Mouse (Mus musculus) spleen, adult 2 months (tissue): ENCODE data around the gene Rab3gap1. TPM values are rescaled to one million over a fixed set of nuclear protein-coding genes. Genes with fewer than 3 reads are reported as not detected.

ENCODE experiments used
- DNase-seq, 2 experiments: peaks; one replicate each; pipeline versions ENCODE4 v3.0.0 to v3.0.0-alpha.2; 2012 to 2021; ENCODE audit warnings: low spot score in 2 of 2, low read depth in 1 of 2
- H3K27ac ChIP-seq: fragments of 200-500 bp; 2 replicates; pipeline ENCODE4 v1.5.1; 2012; ENCODE audit warnings: low read length, inconsistent platforms; ENCODE audit not compliant: insufficient read depth
- H3K27me3 ChIP-seq: fragments of 200-500 bp; 2 replicates; pipeline ENCODE4 v1.6.1; 2012; ENCODE audit warnings: mild to moderate bottlenecking, moderate library complexity, low read length, inconsistent platforms; ENCODE audit not compliant: control insufficient read depth, insufficient read depth
- H3K36me3 ChIP-seq: fragments of 200-500 bp; 2 replicates; pipeline ENCODE4 v1.6.1; 2012; ENCODE audit warnings: mild to moderate bottlenecking, low read length, inconsistent platforms; ENCODE audit not compliant: control insufficient read depth, insufficient read depth
- H3K4me1 ChIP-seq: fragments of 200-500 bp; 2 replicates; pipeline ENCODE4 v1.6.1; 2011; ENCODE audit warnings: inconsistent platforms; ENCODE audit not compliant: control insufficient read depth, insufficient read depth, insufficient read length
- H3K4me3 ChIP-seq: fragments of 200-500 bp; 2 replicates; pipeline ENCODE4 v1.5.1; 2011; ENCODE audit warnings: mild to moderate bottlenecking, inconsistent platforms; ENCODE audit not compliant: insufficient read depth, insufficient read length; ENCODE audit errors: extremely low read depth
- CTCF ChIP-seq: fragments of 200-500 bp; IDR thresholded peaks from 2 replicates; pipeline ENCODE4 v1.5.1; 2011; ENCODE audit warnings: mild to moderate bottlenecking, inconsistent platforms; ENCODE audit not compliant: insufficient read depth, insufficient read length, insufficient replicate concordance; ENCODE audit errors: extremely low read depth
- POLR2A ChIP-seq: fragments of 200-500 bp; IDR thresholded peaks from 2 replicates; pipeline ENCODE4 v1.6.1; 2011; ENCODE audit warnings: low read depth, low read length, inconsistent platforms
- WGBS: fragments of 180-500 bp; shearing (Covaris S2); methylation state at CpG from one replicate; pipeline ENCODE4 v1.1.7; 2018; 5-methylcytosine and 5-hydroxymethylcytosine counted together
- polyA plus RNA-seq: library from polyadenylated mRNA; depleted of rRNA; stranded (reverse); fragments of >200 nt; gene quantifications from 2 replicates; pipeline ENCODE4 v1.2.3, GENCODE M21; 2012

The Rab3gap1 gene
- polyA plus RNA-seq, 1 experiment, result 17.7 TPM

- peaks cover 5% of the 10 kb centered on the region; the same call in 1 of the 2 replicates for H3K4me1 ChIP-seq
- H3K36me3 ChIP-seq, result no peaks in the 10 kb centered on the region
- no peak overlapping the region for H3K27ac ChIP-seq
- no peaks in the 10 kb centered on the region for H3K27me3 ChIP-seq
- WGBS, result 77% methylated on average over 6 of the region's 6 CpGs
- TF ChIP-seq POLR2A (no peak), CTCF (no peak)
- DNase-seq, result no peak
- H3K4me3 ChIP-seq, result no peak overlapping the region
These were observed 107.5 kb downstream of the Rab3gap1 start for GRCm38 (mm10) chr1:127976106-127976505.

- 84% methylated on average over 1 of the region's 1 CpGs for WGBS
- Histone ChIP-seq H3K4me3 (no peak overlapping the region), H3K36me3 (no peaks in the 10 kb centered on the region), H3K4me1 (peaks cover 5% of the 10 kb centered on the region; the same call in 1 of the 2 replicates), H3K27ac (no peak overlapping the region), H3K27me3 (no peaks in the 10 kb centered on the region)
- TF ChIP-seq POLR2A (no peak), CTCF (no peak)
- no peak for DNase-seq
These were observed 109.6 kb downstream of the Rab3gap1 start for GRCm38 (mm10) chr1:127978125-127978524.

- H3K27me3 ChIP-seq, result no peaks in the 10 kb centered on the region
- TF ChIP-seq POLR2A (no peak), CTCF (no peak)
- H3K4me3 ChIP-seq, result no peak overlapping the region
- H3K4me1 ChIP-seq, result peaks cover 1% of the 10 kb centered on the region; the same call in 1 of the 2 replicates
- no peak for DNase-seq
- 72% methylated on average over 2 of the region's 2 CpGs for WGBS
- H3K36me3 ChIP-seq, result no peaks in the 10 kb centered on the region
- H3K27ac ChIP-seq, result no peak overlapping the region
These were observed 112.5 kb downstream of the Rab3gap1 start for GRCm38 (mm10) chr1:127980911-127981559.

DNA sequence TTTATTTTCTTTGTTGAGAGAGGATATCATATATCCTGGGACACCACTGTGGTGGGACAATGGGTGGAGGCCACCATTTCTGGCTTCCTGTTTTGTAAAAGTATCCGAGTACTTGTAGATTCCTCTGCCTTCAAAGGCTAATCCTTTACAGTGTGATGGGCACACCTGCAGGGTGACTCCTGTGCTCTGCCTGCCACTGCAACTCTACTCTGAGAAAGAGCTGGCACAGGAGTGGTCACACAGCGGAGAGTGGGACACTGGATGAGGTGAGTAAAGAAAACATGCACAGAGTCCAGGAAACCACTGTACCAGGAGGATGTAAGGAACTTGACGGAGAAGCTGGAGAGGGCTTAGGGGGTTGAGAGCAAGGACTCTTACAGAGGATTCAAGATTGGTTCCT is 113.7 kb downstream of the Rab3gap1 start:
- no peak for TF ChIP-seq POLR2A
- no peak for TF ChIP-seq CTCF
- Histone ChIP-seq H3K4me3 (no peak overlapping the region), H3K36me3 (no peaks in the 10 kb centered on the region), H3K4me1 (no peaks in the 10 kb centered on the region), H3K27ac (no peak overlapping the region), H3K27me3 (no peaks in the 10 kb centered on the region)
- 81% methylated on average over 3 of the region's 3 CpGs for WGBS
- no peak for DNase-seq

DNA sequence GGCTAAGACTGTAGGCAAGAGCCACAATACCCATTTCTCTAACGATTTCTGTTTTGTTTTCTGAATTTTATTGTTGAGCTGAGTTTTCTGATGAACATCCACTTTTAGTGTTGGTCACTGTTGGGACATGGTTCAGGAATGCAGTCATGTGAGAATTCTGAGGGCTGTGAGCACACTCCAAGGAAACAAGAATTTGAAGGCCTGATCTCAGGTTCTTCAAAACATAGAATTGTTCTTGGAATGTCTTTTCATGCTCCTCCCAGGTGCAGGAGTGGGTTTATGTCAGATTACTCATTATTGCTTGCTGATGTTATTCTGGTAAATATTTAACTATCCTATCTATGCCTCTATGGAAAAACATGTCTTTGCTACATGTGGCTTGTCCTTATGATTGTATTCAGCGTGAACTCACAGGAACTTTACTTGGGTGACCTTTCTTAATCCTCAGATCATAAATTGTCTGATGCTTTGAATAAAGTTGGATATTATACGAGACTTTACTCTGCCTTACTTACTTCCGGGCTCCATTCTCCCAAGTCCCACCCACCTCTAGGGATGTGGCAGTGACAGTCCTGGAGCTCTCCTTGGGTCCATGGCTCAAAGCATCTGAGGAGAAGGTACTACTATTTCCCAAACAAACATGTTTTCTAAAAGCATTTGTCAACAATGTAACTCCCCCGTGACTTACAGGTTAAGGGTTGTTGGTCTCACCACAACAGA is 114.9 kb downstream of the Rab3gap1 start:
- no peak for DNase-seq
- Histone ChIP-seq H3K27ac (no peak overlapping the region), H3K27me3 (no peaks in the 10 kb centered on the region), H3K36me3 (no peaks in the 10 kb centered on the region), H3K4me1 (no peaks in the 10 kb centered on the region), H3K4me3 (no peak overlapping the region)
- TF ChIP-seq CTCF, result no peak
- TF ChIP-seq POLR2A, result no peak
- 91% methylated on average over 5 of the region's 5 CpGs for WGBS

DNA sequence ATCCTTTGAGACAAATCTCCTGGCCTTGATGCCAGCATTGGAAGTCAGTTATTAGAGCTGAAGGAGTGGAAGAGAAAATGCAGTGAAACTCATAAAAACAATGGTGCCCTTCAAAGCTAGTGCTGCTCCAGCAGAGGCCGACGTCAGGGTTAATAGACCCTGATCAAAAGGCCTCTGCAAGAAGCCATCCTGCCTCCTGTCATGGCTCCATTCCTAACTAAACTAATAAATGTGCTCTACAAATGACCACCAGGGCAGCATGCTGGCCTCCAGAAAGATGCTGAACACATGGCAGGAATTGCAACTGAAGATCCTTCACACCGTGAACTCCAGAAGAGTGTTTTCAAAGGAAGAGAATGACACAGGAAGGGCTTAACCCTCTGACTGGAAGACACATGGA is 116.8 kb downstream of the Rab3gap1 start:
- TF ChIP-seq CTCF (no peak), POLR2A (no peak)
- H3K36me3 ChIP-seq, result no peaks in the 10 kb centered on the region
- H3K27me3 ChIP-seq, result no peaks in the 10 kb centered on the region
- H3K4me1 ChIP-seq, result 0 out of 2 replicates have a peak, but pooled peaks cover 3% of the 10 kb centered on the region
- WGBS, result 94% methylated on average over 3 of the region's 3 CpGs
- no peak for DNase-seq
- no peak overlapping the region for H3K4me3 ChIP-seq
- H3K27ac ChIP-seq, result no peak overlapping the region

DNA sequence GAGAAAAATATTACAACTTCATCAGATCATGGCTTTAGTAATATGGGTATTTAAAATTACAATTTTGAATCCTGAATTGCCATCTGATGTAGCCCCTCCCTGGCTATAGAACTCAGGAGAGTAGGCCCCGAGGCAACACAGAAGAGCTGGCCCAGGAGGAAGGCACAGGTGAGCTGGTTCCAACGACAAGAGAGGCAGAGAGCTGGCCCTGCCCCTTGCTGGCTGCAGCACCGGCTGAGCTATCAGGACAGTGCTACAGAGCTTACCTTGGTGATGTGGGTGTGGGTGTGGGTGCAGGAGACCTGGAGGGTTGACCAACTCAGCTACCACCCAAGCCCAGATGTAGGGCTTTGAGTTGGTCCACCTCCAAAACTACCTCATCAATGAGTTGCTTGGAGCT is 119.7 kb downstream of the Rab3gap1 start:
- TF ChIP-seq POLR2A (no peak), CTCF (no peak)
- H3K36me3 ChIP-seq, result no peaks in the 10 kb centered on the region

More for the DNA sequence above, 119.7 kb downstream of the Rab3gap1 start:
- WGBS, result 85% methylated on average over 3 of the region's 3 CpGs
- Histone ChIP-seq H3K4me3 (no peak overlapping the region), H3K27ac (no peak overlapping the region), H3K4me1 (0 out of 2 replicates have a peak, but pooled peaks cover 3% of the 10 kb centered on the region), H3K27me3 (no peaks in the 10 kb centered on the region)
- DNase-seq, result no peak
